Mouse (Mus musculus) stomach, embryonic 15.5 days (tissue): Measurements from ENCODE around the gene Stub1. TPM values are rescaled to one million over a fixed set of nuclear protein-coding genes. Genes with fewer than 3 reads are reported as not detected.

Source experiments
- ATAC-seq: fragments of 200-750 bp; cut with Nextera tagmentation; 2 replicates; pipeline ENCODE4 v1.8.0; 2017; ENCODE audit warnings: low read depth, moderate number of reproducible peaks, moderate TSS enrichment; ENCODE audit not compliant: insufficient read depth, low FRiP score
- H3K27ac ChIP-seq: fragments of 300-500 bp; sonication (generic); 2 replicates; pipeline ENCODE4 v1.5.1; 2015; ENCODE audit warnings: mild to moderate bottlenecking, inconsistent platforms
- H3K27me3 ChIP-seq: fragments of 300-500 bp; sonication (generic); replicated peaks from 2 replicates; pipeline ENCODE4 v1.6.1; 2015; ENCODE audit warnings: inconsistent platforms
- H3K36me3 ChIP-seq: fragments of 300-500 bp; sonication (generic); 2 replicates; pipeline ENCODE4 v1.6.1; 2015; ENCODE audit warnings: inconsistent platforms
- H3K4me1 ChIP-seq: fragments of 300-500 bp; sonication (generic); 2 replicates; pipeline ENCODE4 v1.6.1; 2015; ENCODE audit warnings: inconsistent platforms
- H3K4me2 ChIP-seq: fragments of 300-500 bp; sonication (generic); 2 replicates; pipeline ENCODE4 v1.6.1; 2015; ENCODE audit warnings: mild to moderate bottlenecking, inconsistent platforms
- H3K4me3 ChIP-seq: fragments of 300-500 bp; sonication (generic); replicated peaks from 2 replicates; pipeline ENCODE4 v1.5.1; 2015; ENCODE audit warnings: inconsistent platforms
- H3K9ac ChIP-seq: fragments of 300-500 bp; sonication (generic); 2 replicates; pipeline ENCODE4 v1.6.1; 2015; ENCODE audit warnings: inconsistent platforms
- H3K9me3 ChIP-seq: fragments of 300-500 bp; sonication (generic); 2 replicates; pipeline ENCODE4 v1.6.1; 2016; ENCODE audit warnings: inconsistent platforms
- WGBS: fragments of 180-500 bp; shearing (Covaris S2); methylation state at CpG from one replicate; pipeline ENCODE4 v1.1.7; 2015; 5-methylcytosine and 5-hydroxymethylcytosine counted together
- microRNA-seq: library from miRNA; unstranded; fragments of <30 nt; microRNA quantifications from one replicate; pipeline ENCODE4, GENCODE M21; 2016
- polyA plus RNA-seq: library from polyadenylated mRNA; unstranded; fragments of >200 nt; fragmentation: Nextera tagmentation; extraction: Ambion mirVana; gene quantifications from 2 replicates; pipeline ENCODE4 v1.2.1, GENCODE M21; 2015

Stub1 gene
- polyA plus RNA-seq, 1 experiment from 2014 or later = 312 TPM

GRCm38 (mm10) chr17:25791320-25791842 lies 41.8 kb downstream of the Stub1 start:
- 25% methylated on average over 19 of the region's 19 CpGs for WGBS
- Histone ChIP-seq H3K4me1 (peaks cover 34% of the 10 kb centered on the region), H3K4me2 (peak overlapping the region; percentile 79), H3K9ac (peak overlapping the region; percentile 33), H3K36me3 (no peaks in the 10 kb centered on the region), H3K9me3 (no peaks in the 10 kb centered on the region), H3K27ac (peak overlapping the region; percentile 95), H3K27me3 (no peaks in the 10 kb centered on the region), H3K4me3 (peak overlapping the region; percentile 74)
- ATAC-seq = 0 out of 2 replicates have a peak, but pooled peaks have one; percentile 4

- peaks cover 10% of the 10 kb centered on the region for H3K36me3 ChIP-seq
- no peak overlapping the region for H3K9ac ChIP-seq
- WGBS = 90% methylated on average over 9 of the region's 9 CpGs
Measured at GRCm38 (mm10) chr17:25786781-25787504, 46.3 kb downstream of the Stub1 start.

GRCm38 (mm10) chr17:25786280-25786679 lies 46.9 kb downstream of the Stub1 start, which contains the start of gene Ccdc78:
TSS of gene Ccdc78 (plus strand) at chr17:25786580.
- Histone ChIP-seq H3K9ac (peak within 1 kb of the TSS; percentile 60), H3K4me1 (peaks cover 32% of the 10 kb centered on the region), H3K9me3 (no peaks in the 10 kb centered on the region), H3K27me3 (no peaks in the 10 kb centered on the region), H3K36me3 (peaks cover 16% of the 10 kb centered on the region), H3K27ac (peak within 1 kb of the TSS; percentile 92), H3K4me3 (peak within 1 kb of the TSS; percentile 82), H3K4me2 (peak within 1 kb of the TSS; percentile 86)
- 82% methylated on average over 3 of the region's 3 CpGs for WGBS
- ATAC-seq = no peak

More at GRCm38 (mm10) chr17:25786781-25787504, 46.3 kb downstream of the Stub1 start:
- H3K4me2 ChIP-seq = no peak overlapping the region
- H3K27ac ChIP-seq = no peak overlapping the region
- no peaks in the 10 kb centered on the region for H3K9me3 ChIP-seq
- no peaks in the 10 kb centered on the region for H3K27me3 ChIP-seq
- ATAC-seq = no peak
- H3K4me1 ChIP-seq = peaks cover 37% of the 10 kb centered on the region
- H3K4me3 ChIP-seq = no peak overlapping the region

GRCm38 (mm10) chr17:25785281-25785745 lies 47.9 kb downstream of the Stub1 start, which contains the start of gene Haghl:
TSS of gene Haghl (minus strand) at chr17:25785673.
- Histone ChIP-seq H3K9me3 (no peaks in the 10 kb centered on the region), H3K4me3 (peak within 1 kb of the TSS; percentile 82), H3K27me3 (no peaks in the 10 kb centered on the region), H3K4me2 (peak within 1 kb of the TSS; percentile 86), H3K9ac (peak within 1 kb of the TSS; percentile 60), H3K36me3 (peaks cover 25% of the 10 kb centered on the region), H3K27ac (peak within 1 kb of the TSS; percentile 92), H3K4me1 (peaks cover 25% of the 10 kb centered on the region)
- under 1% methylated on average over 23 of the region's 23 CpGs for WGBS
- peak; percentile 86 for ATAC-seq

- Histone ChIP-seq H3K4me1 (peaks cover 25% of the 10 kb centered on the region), H3K27ac (no peak overlapping the region), H3K36me3 (peaks cover 26% of the 10 kb centered on the region), H3K9me3 (no peaks in the 10 kb centered on the region), H3K4me3 (peak overlapping the region; percentile 82), H3K9ac (peak overlapping the region; percentile 60; the same call in 1 of the 2 replicates), H3K27me3 (no peaks in the 10 kb centered on the region), H3K4me2 (peak overlapping the region; percentile 86)
- no peak for ATAC-seq
- 73% methylated on average over 15 of the region's 15 CpGs for WGBS
Measured at GRCm38 (mm10) chr17:25783861-25784574, 49.2 kb downstream of the Stub1 start.

- no peak for ATAC-seq
- H3K4me3 ChIP-seq = no peak overlapping the region
- H3K9ac ChIP-seq = no peak overlapping the region
- peaks cover 26% of the 10 kb centered on the region for H3K36me3 ChIP-seq
- no peaks in the 10 kb centered on the region for H3K9me3 ChIP-seq
- no peak overlapping the region for H3K4me2 ChIP-seq
- WGBS = 72% methylated on average over 7 of the region's 7 CpGs
- H3K27ac ChIP-seq = no peak overlapping the region
- no peaks in the 10 kb centered on the region for H3K27me3 ChIP-seq
- H3K4me1 ChIP-seq = peaks cover 25% of the 10 kb centered on the region
Measured at GRCm38 (mm10) chr17:25783086-25783485, 50.1 kb downstream of the Stub1 start.

- H3K4me3 ChIP-seq = no peak overlapping the region
- H3K27ac ChIP-seq = no peak overlapping the region
- 75% methylated on average over 6 of the region's 6 CpGs for WGBS
- H3K9ac ChIP-seq = no peak overlapping the region
- H3K9me3 ChIP-seq = no peaks in the 10 kb centered on the region
- no peaks in the 10 kb centered on the region for H3K27me3 ChIP-seq
- H3K36me3 ChIP-seq = peaks cover 26% of the 10 kb centered on the region
- H3K4me1 ChIP-seq = peaks cover 25% of the 10 kb centered on the region
- no peak for ATAC-seq
- H3K4me2 ChIP-seq = no peak overlapping the region
Measured at GRCm38 (mm10) chr17:25781339-25781738, 51.9 kb downstream of the Stub1 start.

Small RNAs within 50 kb of the gene (microRNA-seq; reads per million reads assigned to microRNA genes)
- gene Mir3082 (not detected), gene Mir6966 (not detected)

Other genes starting within 250 kb of the Stub1 start
- 1.5 and 2.1 TPM in 2 replicates for gene Gng13, start 116.2 kb downstream of the Stub1 start, polyA plus RNA-seq
- gene Chtf18, start 106.0 kb downstream of the Stub1 start, polyA plus RNA-seq = 23.4 and 26.1 TPM in 2 replicates
- 18.3 and 19.1 TPM in 2 replicates for gene Rpusd1, start 105.7 kb downstream of the Stub1 start, polyA plus RNA-seq
- 0.06 TPM in 1 of 2 replicates, not detected in the other for gene Mslnl, start 97.4 kb downstream of the Stub1 start, polyA plus RNA-seq
- gene Msln, start 79.0 kb downstream of the Stub1 start, polyA plus RNA-seq = 38.3 and 43.6 TPM in 2 replicates
- gene Narfl, start 59.6 kb downstream of the Stub1 start, polyA plus RNA-seq = 26.9 and 28.5 TPM in 2 replicates
- 47.3 and 53.4 TPM in 2 replicates for gene Haghl, start 47.7 kb downstream of the Stub1 start, polyA plus RNA-seq
- 0.24 and 0.26 TPM in 2 replicates for gene Ccdc78, start 46.8 kb downstream of the Stub1 start, polyA plus RNA-seq
- 99.3 and 110 TPM in 2 replicates for gene Fam173a, start 40.5 kb downstream of the Stub1 start, polyA plus RNA-seq
- not detected in 2 replicates for gene AC134908.4, start 37.7 kb downstream of the Stub1 start, polyA plus RNA-seq
- gene Metrn, start 36.3 kb downstream of the Stub1 start, polyA plus RNA-seq = 46.6 and 48.3 TPM in 2 replicates
- 4.1 and 4.6 TPM in 2 replicates for gene Fbxl16, start 24.3 kb downstream of the Stub1 start, polyA plus RNA-seq
- 24.3 and 25.5 TPM in 2 replicates for gene Wdr24, start 9.8 kb downstream of the Stub1 start, polyA plus RNA-seq
- gene Jmjd8, start 4.5 kb downstream of the Stub1 start, polyA plus RNA-seq = 50.5 and 54.6 TPM in 2 replicates
- 1.6 and 2.4 TPM in 2 replicates for gene Rhbdl1, start 3.9 kb upstream of the Stub1 start, polyA plus RNA-seq
- gene Gm20683, start 8.4 kb upstream of the Stub1 start, polyA plus RNA-seq = 1.6 and 2.7 TPM in 2 replicates
- 23.1 and 23.6 TPM in 2 replicates for gene Rhot2, start 11.4 kb upstream of the Stub1 start, polyA plus RNA-seq
- 21.0 and 22.9 TPM in 2 replicates for gene Wdr90, start 28.1 kb upstream of the Stub1 start, polyA plus RNA-seq
- gene Mcrip2, start 35.4 kb upstream of the Stub1 start, polyA plus RNA-seq = 52.2 and 54.2 TPM in 2 replicates
- 67.4 and 68.3 TPM in 2 replicates for gene Mettl26, start 41.7 kb upstream of the Stub1 start, polyA plus RNA-seq
- 0.39 and 0.55 TPM in 2 replicates for gene Wfikkn1, start 47.5 kb upstream of the Stub1 start, polyA plus RNA-seq
- gene Rab40c, start 86.3 kb upstream of the Stub1 start, polyA plus RNA-seq = 27.1 and 27.3 TPM in 2 replicates
- 60.7 and 60.8 TPM in 2 replicates for gene Pigq, start 111.5 kb upstream of the Stub1 start, polyA plus RNA-seq
- 0.30 TPM in 1 of 2 replicates, not detected in the other for gene Nhlrc4, start 111.6 kb upstream of the Stub1 start, polyA plus RNA-seq
- 0.24 and 0.52 TPM in 2 replicates for gene A930017K11Rik, start 119.2 kb upstream of the Stub1 start, polyA plus RNA-seq
- gene Capn15, start 152.4 kb upstream of the Stub1 start, polyA plus RNA-seq = 20.4 and 22.8 TPM in 2 replicates
- gene Rab11fip3, start 236.2 kb upstream of the Stub1 start, polyA plus RNA-seq = 11.9 and 13.3 TPM in 2 replicates